Mouse (Mus musculus) embryo, embryonic 9.5 days (tissue): ENCODE data around the gene Kansl3.

ENCODE experiments used
- DNase-seq: peaks from one replicate; pipeline ENCODE4 v3.0.0-alpha.2; 2017; ENCODE audit errors: extremely low spot score

Gene Kansl3

DNA sequence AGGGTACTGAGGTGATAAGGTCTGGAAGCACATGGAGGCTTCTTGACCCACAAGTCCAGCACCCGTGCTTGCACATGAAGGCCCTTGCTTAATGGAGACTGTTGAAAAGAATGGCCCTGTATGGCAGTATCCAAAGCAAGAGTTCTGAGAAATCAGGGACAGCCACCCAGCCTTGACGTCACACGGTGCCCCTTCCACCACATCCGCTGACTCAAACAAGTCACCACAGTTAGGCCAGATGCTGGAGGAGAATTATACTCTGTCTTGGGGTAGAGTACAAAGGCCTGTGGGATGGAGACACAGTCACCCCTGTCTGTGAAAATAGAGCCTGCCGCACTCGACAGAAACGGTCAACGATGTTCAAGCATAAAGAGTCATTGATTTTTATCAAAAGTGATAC lies 75.5 kb downstream of the Kansl3 start:
- no peak for DNase-seq
